Comparison of ENCODE assay signal across 8 mouse cellular contexts in genomic region chr12:44438884-44439283, GRCm38 (mm10).
DNase-seq lines count a peak whose midpoint lies in the region; ATAC-seq and TF ChIP-seq lines count a peak whose summit lies in the region.

No protein-coding gene starts in this region.

- no peaks in the 10 kb centered on the region for H3K36me3 ChIP-seq in kidney, postnatal 0 days (ENCODE audit: insufficient read depth, low read length)
- peaks cover 7% of the 10 kb centered on the region for H3K36me3 ChIP-seq in hindbrain, embryonic 13.5 days
- 0 out of 2 replicates have a peak, but pooled peaks cover 3% of the 10 kb centered on the region for H3K36me3 ChIP-seq in midbrain, postnatal 0 days (ENCODE audit: insufficient read depth, low read length)

- no peaks in the 10 kb centered on the region for H3K9me3 ChIP-seq in kidney, postnatal 0 days (replicated peaks; ENCODE audit: low read length)
- 0 out of 2 replicates have a peak, but pooled peaks cover 3% of the 10 kb centered on the region for H3K9me3 ChIP-seq in hindbrain, embryonic 13.5 days
- no peaks in the 10 kb centered on the region for H3K9me3 ChIP-seq in midbrain, postnatal 0 days (ENCODE audit: low read length)

- ATAC-seq in kidney, postnatal 0 days (replicated peaks; ENCODE audit: low FRiP score, low read depth): no peak
- peak; percentile 59 for ATAC-seq in hindbrain, embryonic 13.5 days (ENCODE audit: low FRiP score)
- peak; percentile 53; the same call in 1 of the 2 replicates for ATAC-seq in midbrain, postnatal 0 days (ENCODE audit: low FRiP score)

- TF ChIP-seq CTCF in kidney, postnatal 0 days (IDR thresholded peaks at IDR 0.05; ENCODE audit: low read depth): no peak
- no peak for TF ChIP-seq CTCF in midbrain, postnatal 0 days (IDR thresholded peaks at IDR 0.05)

- no peak for DNase-seq in kidney, postnatal 0 days (ENCODE audit: low spot score)
- no peak for DNase-seq in kidney, postnatal 25 days
- peak; percentile 41 to 56 for DNase-seq in cerebellum, postnatal 36 days
- peak; percentile 67 for DNase-seq in midbrain, postnatal 0 days (ENCODE audit: low spot score)
- no peak for DNase-seq in urinary bladder, postnatal 10 days (ENCODE audit: low spot score)
- DNase-seq in frontal cortex, postnatal 25 days (ENCODE audit: low spot score in 2 of 2): no peak
- no peak for DNase-seq in gastrocnemius, adult 18-20 months (ENCODE audit: low spot score)

- H3K4me1 ChIP-seq in kidney, postnatal 0 days (replicated peaks; ENCODE audit: insufficient read depth, low read length): no peaks in the 10 kb centered on the region
- H3K4me1 ChIP-seq in hindbrain, embryonic 13.5 days (replicated peaks): peaks cover 41% of the 10 kb centered on the region
- peaks cover 12% of the 10 kb centered on the region; the same call in 1 of the 2 replicates for H3K4me1 ChIP-seq in midbrain, postnatal 0 days (ENCODE audit: insufficient read depth, low read length)

- H3K27ac ChIP-seq in kidney, postnatal 0 days: no peak overlapping the region
- H3K27ac ChIP-seq in hindbrain, embryonic 13.5 days: peak overlapping the region; percentile 79
- peak overlapping the region; percentile 69 for H3K27ac ChIP-seq in midbrain, postnatal 0 days (ENCODE audit: low read depth, low read length)

- WGBS in kidney, postnatal 0 days: 11% methylated on average over 8 of the region's 8 CpGs
- WGBS in hindbrain, embryonic 13.5 days: under 1% methylated on average over 8 of the region's 8 CpGs
- 4% methylated on average over 8 of the region's 8 CpGs for WGBS in midbrain, postnatal 0 days

- no peak overlapping the region for H3K9ac ChIP-seq in kidney, postnatal 0 days (ENCODE audit: low read depth, low read length)
- H3K9ac ChIP-seq in hindbrain, embryonic 13.5 days: peak overlapping the region; percentile 64
- peak overlapping the region; percentile 64 for H3K9ac ChIP-seq in midbrain, postnatal 0 days (replicated peaks; ENCODE audit: low read length, poor library complexity, severe bottlenecking)

- H3K4me2 ChIP-seq in kidney, postnatal 0 days (ENCODE audit: low read length): peak overlapping the region; percentile 3; the same call in 1 of the 2 replicates
- peak overlapping the region; percentile 51 for H3K4me2 ChIP-seq in hindbrain, embryonic 13.5 days
- peak overlapping the region; percentile 53 for H3K4me2 ChIP-seq in midbrain, postnatal 0 days (ENCODE audit: low read depth, low read length, poor library complexity, severe bottlenecking)

- H3K27me3 ChIP-seq in kidney, postnatal 0 days (ENCODE audit: insufficient read depth, low read length): no peaks in the 10 kb centered on the region
- no peaks in the 10 kb centered on the region for H3K27me3 ChIP-seq in hindbrain, embryonic 13.5 days
- no peaks in the 10 kb centered on the region for H3K27me3 ChIP-seq in midbrain, postnatal 0 days (ENCODE audit: insufficient read depth, low read length)

- H3K4me3 ChIP-seq in kidney, postnatal 0 days (replicated peaks; ENCODE audit: low read depth, low read length): no peak overlapping the region
- peak overlapping the region; percentile 20 for H3K4me3 ChIP-seq in hindbrain, embryonic 13.5 days
- peak overlapping the region; percentile 28 for H3K4me3 ChIP-seq in midbrain, postnatal 0 days (ENCODE audit: low read depth, low read length)

Comparison
In these comparisons a context has a peak if more than half of its experiments do, and no peak if none do; other contexts are left out.
1. DNase-seq: peak in cerebellum, postnatal 36 days (2 of 2) and midbrain, postnatal 0 days (single experiment); none in kidney, postnatal 0 days (single experiment), kidney, postnatal 25 days (0 of 2), urinary bladder, postnatal 10 days (single experiment), frontal cortex, postnatal 25 days (0 of 2) and gastrocnemius, adult 18-20 months (single experiment).
2. H3K4me2 ChIP-seq: peak in every context shown above with its lines; median percentile 53 in midbrain, postnatal 0 days; 51 in hindbrain, embryonic 13.5 days; 3 in kidney, postnatal 0 days.